Mouse (Mus musculus) R1 (cell line): Measurements from ENCODE around the gene Tmem11.

Experiments used
- DNase-seq: peaks from one replicate; pipeline ENCODE4 v3.0.0-alpha.2; 2018; ENCODE audit warnings: low read depth, low spot score

The Tmem11 gene

DNA sequence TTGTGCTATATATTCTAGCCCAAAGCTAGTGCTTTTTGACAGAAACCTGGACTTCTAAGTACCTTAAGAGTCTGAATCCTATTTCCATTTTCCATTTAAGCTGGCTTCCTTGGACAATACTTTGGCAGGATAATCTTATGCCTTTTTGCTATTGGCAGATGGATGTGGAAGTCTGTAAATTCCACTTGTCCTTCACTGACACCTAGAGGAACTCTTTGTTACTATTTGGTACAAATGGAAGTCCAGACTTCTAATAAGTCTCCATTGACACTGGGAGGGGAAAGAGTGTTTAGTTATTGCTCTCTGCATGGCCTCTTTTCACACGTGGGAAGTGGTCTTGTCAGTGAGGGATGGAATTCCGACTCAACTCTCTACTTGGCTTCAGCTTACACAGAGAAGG is 50.2 kb downstream of the Tmem11 start:
- no peak for DNase-seq

DNA sequence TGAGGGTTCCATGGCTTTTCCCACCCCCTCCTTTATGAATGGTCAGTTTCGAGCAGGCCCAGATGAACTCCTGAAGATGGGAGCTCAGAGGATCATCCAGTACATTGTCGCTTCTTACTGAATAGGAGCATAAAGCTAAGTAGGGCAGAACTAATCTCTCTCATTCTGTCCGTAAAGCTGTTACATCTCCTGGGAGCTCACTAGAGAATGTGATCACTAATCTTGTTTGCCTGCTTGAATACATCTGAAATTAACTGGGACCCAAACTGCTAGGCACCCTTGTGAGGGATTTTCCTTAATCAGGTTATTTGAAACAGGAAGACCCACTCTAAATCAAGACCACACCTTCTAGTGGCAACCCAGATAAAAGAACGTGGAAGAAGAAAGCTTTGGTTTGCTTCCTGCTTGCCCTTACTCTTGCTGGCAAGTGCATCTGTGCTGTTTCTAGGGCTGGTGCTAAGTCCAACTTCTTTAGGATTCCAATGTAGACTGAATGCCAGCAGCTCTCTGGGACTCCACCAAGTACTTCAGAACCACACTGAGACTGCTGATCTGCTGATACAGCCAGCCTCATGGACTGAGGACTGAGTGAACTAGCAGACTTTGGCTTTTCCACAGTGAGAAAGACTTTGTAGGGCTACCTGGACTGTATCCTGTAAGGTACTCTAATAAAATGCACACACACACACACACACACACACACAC is 51.7 kb downstream of the Tmem11 start:
- no peak for DNase-seq

DNA sequence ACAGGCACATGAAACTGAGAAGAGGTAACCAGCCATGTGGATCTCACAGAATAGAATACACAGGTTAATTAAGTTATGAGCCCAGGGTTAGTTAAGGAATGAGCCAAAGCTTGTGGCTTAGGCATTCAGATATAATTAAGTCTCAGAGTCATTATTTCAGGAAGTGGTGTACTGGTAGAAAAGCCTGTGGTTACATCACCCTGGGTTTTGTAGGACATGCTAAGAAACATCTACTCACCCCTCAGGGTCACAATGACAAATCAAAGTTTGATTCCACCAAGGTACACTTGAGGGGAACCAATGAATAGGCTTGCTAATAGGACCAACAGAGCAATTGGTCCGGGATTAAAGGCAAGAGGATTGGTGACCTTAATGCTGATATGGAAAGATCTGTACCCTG is 52.4 kb downstream of the Tmem11 start:
- DNase-seq = no peak

DNA sequence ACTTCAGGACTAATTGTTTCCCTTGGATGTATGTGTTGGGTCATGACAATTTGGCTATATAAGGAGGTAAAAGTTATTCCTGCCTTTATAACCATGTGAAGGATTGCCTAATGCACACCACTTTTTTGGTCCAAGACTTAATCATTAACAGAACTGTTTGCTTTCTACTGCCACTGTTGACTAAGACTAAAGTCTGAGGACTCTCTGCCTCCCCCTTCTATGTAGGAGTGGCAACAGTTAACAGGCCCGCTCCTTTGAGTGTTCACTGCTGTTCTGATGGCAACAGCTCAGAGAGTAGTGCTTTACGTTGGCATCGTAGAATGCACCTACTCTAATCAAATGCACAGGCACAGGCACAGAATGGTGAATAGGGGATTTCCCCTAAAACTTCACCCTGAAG is 53.9 kb downstream of the Tmem11 start:
- no peak for DNase-seq

DNA sequence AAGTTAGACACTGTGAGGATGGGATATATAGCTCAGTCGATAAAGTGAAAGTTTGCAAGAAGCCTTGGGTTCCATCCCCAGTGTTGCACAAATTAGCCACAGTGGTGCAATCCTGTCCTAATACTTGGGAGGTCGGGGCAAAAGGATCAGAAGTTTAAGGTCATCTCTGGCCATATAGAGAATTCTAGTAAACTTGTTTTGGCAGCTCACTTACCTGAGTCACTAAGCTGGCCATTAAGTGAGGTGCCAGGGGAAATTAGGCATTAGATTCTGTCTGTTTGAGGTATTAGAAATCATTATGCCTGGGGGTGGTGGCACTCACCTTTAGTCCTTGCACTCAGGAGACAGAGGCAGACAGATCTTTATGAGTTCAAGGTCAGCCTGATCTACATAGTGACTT is 55.3 kb downstream of the Tmem11 start:
- no peak for DNase-seq

DNA sequence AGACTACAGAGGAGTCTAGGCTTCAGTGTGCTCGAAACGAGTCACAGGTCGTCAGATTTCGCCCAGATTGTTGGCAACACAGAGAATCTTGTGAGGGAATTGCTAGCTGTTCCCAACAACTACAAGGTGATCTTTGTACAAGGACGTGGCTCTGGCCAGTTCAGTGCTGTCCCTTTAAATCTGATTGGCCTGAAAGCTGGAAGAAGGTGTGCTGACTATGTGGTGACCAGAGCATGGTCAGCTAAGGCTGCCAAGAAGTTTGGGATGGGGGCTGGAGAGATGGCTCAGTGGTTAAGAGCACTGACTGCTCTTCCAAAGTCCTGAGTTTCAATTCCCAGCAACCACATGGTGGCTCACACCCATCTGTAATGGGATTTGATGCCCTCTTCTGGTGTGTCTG is 62.7 kb downstream of the Tmem11 start:
- DNase-seq = no peak
